Mouse (Mus musculus) thymus, postnatal 36 days (tissue): ENCODE measurements around the gene Foxk1.

Experiments
- DNase-seq, 2 experiments: peaks; one replicate each; pipeline ENCODE4 v3.0.0; 2022; ENCODE audit warnings: mixed read lengths in 2 of 2

Foxk1 gene

DNA sequence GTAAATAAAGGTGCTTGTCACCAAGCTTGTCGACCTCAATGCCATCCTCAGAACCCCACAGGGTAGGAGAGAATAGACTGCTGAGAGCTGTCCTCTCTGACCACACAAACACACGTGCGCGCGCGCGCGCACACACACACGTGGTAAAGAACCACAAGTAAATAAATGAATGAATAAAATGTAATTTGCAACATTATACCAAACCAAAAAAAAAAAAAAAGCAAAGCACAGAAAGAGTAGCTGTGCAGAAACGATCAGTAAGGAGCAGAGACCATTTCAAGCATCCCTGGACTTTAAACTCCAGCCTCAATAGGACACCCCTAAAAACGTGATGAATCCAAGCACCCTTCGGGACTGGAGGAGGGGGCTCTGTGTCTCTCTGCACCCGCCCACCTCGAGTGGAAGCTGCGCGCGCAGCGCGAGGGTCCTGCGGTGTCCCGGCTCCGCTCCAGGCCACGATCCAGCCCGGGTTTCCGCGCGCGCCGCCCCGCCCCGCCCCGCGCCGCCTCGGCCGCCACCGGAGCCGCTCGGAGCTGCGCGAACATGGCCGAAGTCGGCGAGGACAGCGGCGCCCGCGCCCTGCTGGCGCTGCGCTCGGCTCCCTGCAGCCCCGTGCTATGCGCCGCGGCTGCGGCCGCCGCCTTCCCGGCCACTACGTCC lies at the start of gene Foxk1:
TSS of gene Foxk1 (plus strand) at position 517 of the 660 bp plus-strand sequence.
- DNase-seq = peak; percentile 95 to 98

DNA sequence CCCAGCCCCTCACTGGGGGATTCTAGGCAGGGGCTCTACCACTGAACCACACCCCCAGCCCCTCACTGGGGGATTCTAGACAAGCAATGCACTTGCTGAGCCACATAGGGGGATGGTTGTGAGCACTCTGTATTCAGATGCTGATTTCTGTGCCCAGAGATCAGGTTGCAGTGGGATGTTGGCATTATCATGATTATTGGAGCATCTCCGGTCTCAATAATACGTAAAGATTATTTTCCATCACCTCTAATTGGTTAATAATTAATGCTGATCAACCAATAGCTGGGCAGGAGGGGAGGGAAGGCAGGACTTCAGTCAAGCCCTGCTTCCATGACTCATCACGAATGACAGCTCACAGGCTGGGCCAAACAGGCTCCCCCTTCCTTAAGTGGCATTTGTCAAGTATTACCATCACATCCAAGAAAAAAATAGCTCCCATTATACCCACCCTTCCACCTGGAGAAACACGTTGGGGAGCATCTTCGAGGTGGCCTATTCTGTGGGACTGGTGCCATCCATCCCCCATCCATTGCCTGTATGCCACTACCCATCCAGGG lies 48.9 kb upstream of the Foxk1 start:
- no peak for DNase-seq

DNA sequence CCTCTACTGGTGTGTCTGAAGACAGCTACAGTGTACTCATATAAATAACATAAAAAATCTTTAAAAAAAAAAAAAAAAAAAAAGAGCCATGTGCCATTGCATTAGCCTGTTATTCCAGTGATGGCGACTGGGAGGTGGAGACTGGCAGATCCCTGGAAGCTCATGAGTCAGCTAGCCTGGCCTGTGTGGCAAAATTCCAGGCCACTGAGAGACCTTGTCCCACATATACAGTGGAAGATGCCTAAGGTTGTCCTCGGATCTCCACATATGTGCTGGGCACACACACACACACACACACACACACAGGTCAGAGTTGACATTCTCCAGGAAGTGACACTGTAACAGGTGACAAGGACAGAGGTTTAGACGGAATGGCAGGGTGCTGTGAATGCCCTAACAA lies 46.2 kb upstream of the Foxk1 start:
- no peak for DNase-seq

DNA sequence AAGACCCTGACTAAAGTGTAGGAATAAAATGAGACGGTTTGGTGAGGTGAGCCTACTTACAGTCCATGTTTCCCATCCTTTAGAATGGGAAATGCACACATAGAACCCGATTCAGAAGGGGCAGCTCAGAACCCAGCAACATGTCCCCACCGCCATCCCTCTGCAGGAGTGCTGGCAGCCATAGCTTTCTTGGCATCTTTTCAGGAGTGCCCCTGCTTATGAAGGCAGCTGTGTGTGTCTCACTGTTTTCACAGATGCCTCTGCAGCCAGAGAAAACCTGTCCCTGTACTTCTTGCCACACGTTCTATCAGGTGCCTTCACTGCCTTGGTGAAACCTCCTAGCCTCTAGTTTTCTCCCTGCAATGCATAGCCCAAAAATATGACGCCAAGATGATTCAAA lies 40.1 kb upstream of the Foxk1 start:
- DNase-seq = no peak

DNA sequence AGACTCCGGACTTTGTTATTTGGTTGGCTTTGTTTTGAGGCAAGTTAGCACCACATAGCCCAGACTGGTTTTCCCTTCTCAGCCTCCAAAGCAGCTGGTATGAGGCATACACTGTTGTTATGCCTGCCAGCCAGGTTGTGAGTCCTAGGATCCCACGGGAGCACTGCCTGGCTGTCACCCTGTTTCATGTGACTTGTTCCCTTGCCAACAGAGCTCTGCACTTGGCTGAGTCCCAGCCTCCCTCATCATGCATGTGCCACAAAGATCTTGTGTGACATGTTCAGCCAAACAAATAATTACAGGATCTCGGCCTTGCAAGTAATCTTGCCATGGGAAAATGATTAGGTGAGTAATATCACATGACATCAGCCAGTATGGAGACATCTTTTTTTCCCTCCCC lies 38.4 kb upstream of the Foxk1 start:
- no peak for DNase-seq

DNA sequence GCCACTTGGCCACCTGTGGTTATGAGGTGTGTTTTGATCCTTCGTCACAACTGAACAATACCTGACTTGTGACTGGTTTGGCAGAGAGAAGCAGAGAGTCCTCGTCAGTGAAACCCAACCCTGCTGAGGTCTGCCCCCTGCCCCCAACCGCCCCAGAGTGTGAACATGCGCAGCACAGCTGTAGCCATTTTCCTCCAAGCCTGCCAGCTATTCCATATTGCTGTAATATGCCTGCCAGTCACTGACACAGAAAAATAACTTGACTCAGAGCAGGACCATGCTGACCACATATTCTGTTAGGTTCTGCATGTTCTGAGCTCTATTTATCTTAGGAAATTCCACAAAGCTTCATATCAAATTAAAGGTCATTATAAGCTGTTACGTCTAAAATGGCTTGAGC lies 37.2 kb upstream of the Foxk1 start:
- DNase-seq = no peak

DNA sequence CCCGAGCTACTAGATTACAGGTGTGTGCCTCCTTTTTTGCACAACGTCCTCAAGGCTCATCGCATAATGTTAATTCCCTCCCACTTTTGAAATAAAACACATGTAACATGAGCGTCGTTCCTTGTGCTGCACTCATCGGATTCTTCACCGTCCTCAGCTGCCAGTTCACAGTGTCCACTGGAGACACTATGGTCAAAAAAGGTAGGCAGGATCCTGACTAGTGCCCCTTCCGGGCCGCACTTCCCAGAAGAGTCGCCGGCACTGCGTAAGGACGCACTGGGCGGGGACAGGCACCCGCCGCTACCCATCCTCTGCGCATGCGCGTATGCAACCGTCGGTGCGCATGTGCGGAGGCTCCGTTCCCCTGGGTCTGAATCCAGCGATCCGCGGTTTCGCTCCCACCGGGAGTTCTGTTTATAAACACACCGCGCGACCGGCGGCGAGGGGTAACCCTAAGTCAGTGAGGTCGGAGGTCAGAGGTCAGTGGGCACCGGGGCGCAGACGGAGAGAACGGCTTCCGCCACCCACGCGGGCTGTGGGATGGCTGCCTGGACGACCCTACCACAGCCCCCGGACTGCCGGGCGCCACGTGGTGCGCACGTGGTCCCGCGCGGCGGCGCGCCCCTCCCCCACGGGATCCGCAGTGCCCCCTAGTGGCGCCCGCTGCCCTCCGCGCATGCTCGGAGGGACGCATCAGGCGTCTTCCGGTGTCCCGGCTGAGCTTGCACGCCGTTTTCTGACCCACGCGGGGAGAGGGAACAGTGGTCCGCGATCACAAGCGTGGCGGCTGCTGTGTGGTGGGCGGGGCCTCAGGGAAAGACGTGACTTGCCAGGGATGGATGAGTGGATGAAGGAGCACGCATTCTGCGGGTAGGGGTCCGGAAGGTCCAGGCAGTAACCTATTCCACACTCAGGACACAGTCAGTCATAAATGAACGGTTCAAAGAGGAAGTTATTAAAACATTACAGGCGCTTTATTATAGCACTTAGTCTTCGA lies 33.9 kb upstream of the Foxk1 start:
- peak; percentile 97 to 100 for DNase-seq

DNA sequence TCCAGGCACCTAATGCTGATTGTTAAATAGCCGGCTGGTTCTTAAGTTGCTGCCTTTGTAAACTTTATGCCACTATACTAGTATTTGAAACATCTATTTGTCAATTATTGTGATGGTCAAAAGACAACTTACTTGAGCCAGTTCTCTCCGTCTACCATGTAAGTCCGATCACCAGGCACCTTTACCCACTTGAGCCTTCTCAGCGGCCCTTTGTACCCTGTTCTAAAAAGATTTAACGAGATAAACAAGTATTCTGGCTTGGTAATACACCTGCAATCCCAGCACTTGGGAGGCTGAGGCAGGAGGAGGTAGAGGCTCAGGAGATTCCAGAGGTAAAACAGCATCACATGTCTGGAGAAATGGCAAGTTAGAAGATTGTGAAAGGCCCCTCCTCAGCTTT lies 33.2 kb upstream of the Foxk1 start:
- DNase-seq = no peak

DNA sequence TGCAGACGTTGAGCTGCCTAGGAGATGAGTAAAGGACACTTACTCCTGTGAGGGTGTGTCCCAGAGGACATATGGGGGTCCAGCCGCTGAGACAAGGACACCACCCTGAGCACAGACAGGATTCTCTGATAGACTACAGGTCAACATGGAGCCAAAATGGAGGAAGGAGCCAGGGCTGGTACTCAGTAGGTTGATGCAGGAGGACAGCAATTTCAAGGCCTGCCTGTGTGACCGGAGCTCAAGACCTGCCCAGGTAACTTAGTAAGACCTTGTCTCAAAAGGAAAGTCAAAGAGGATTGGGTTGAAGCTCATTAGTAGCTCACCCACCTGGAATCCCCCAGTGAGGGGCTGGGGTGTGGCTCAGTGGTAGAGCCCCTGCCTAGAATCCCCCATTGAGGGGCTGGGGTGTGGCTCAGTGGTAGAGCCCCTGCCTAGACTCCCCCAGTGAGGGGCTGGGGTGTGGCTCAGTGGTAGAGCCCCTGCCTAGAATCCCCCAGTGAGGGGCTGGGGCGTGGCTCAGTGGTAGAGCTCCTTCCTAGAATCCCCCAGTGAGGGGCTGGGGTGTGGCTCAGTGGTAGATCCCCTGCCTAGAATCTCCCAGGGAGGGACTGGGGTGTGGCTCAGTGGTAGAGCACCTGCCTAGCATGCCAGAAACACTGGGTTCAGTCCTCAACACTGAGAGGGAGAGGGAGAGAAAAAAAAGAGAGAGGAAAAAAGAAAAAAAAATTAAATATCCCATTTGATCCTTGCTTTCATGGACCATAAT lies 30.7 kb upstream of the Foxk1 start:
- DNase-seq = no peak

DNA sequence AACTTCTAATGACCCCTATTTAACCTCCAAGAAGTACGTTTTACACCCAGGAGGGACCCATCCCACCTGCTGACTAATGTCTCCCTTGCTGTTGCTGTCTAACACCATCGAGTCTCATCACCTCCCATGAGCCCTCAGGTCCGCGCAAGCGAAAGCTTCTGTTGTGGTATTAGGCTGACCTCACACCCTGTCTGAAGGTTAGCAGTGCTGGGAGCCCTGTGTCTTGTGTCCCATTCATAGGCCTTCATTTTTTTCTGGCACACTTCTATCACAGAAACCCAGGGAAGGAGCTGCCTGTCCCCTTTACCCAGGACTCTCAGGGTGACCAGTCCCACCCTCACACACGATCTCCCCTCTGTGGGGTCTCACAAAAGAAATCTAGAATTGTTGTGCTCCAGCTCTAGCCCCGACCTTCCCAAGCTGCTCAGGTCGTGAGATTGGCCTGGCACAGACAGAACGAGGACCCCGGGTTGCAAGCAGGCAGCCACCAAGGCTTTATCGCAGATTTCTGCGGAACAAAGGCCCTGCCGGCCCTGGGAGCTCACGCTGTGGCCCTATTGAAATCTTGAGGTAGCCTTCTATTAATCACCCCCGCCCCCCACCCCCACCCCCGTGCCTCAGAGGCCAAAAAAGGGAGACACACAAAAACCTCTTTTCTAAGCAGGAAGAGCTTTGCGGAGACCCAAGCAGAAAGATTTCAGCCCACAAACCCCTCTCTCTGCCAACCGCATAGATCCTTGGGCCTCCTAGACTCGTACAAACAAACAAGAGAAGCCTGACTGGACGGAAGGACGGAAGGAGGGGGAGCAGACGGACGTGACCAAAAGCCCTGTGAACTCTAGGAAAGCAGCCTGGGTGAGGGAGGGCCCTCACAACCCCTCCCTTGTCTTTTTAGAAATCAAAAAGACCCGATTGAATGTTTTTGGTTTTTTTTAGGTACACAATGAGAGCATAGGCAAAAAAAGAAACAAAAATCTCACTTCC lies 29.8 kb upstream of the Foxk1 start:
- DNase-seq = peak in 1 of 2 experiments; percentile 5

DNA sequence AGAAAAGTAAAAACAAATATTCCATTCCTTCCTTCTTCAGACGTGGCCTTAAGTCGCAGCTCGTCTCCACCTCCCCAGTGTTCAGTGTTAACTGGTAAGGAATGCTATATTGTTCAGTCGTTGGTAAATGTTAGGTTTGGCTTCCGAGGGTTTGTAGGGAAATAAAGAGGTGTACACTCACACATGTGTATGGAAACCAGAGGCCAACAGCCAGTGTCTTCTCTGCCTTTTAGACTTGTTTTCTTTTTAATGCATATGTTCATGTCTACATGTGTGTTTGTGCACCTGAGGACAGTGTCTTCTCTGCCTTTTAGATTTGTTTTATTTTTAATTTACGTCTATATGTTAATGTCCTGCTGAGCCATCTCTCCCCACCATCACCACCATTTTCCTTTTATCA lies 29.1 kb upstream of the Foxk1 start:
- no peak for DNase-seq

DNA sequence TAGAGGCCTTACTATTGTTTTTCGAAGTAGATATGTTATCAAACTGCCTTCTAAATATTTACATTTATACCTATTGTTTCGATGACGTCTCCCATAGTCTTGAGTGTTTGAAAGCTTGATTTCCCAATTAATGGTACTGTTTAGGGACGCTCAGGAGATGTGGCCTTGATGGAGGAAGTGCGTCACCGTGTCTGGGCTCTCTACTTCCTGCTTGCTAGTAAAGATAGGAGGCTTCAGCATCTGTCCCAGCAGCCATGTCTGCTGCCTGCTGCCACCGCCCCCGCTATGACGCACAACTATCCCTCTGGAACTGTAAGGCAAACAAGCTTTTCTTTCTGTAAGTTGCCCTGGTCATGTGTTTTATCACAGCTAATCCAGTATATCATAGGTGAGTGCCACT lies 27.0 kb upstream of the Foxk1 start:
- DNase-seq = no peak

DNA sequence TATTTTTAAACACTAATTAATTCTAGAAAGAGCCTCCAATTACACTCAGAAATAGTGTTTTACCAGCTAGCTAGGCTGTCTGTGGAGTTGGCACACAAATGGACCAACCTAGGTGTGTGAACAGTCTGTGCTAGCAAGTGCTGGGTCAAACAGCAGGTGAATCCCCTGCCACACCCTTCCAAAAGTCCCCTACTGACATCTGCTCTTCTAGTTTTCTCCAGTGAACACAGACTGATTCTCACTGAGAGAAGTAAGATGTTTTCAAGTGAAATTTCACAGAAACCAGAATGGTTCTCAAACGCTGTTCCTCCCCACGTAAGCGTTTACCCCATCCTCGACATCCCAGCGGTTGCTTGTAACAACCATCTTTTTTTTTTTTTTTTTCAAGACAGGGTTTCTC lies 25.7 kb upstream of the Foxk1 start:
- no peak for DNase-seq

DNA sequence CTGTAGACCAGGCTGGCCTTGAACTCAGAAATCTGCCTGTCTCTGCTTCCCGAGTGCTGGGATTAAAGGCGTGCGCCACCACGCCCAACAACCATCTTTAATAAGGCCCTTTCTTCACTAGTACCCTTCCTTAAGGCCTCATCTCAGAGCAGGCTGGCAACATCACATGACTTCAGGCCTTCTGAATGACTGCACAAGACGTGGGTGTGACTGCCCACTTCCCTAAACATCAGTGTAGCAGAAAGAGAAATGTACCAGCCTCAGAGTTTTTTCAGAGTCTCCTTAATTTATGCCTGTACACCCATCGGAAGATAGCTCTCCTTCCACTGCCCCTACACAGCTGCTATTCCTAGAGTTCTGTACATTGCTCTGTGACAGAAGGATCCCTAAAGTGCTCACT lies 25.2 kb upstream of the Foxk1 start:
- no peak for DNase-seq

DNA sequence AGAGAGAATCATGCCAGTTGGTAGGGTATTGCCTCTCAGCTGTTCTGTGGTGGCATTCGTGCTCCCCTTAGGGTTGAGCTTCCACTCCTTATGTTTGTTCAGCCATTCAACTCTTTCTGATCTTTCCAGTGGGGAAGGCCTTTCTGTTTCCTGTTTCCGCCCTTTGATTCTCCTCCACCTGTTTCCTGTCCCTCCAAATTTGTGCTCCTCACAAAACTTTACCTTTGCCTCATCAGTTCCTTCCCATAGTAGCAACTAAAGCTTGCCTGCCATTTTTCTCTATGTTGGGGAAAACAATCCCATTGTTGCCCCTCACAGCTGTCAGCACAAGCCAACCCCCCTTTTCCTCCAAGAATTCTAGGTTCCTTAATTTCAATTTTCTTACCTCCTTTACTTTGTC lies 23.2 kb upstream of the Foxk1 start:
- no peak for DNase-seq

DNA sequence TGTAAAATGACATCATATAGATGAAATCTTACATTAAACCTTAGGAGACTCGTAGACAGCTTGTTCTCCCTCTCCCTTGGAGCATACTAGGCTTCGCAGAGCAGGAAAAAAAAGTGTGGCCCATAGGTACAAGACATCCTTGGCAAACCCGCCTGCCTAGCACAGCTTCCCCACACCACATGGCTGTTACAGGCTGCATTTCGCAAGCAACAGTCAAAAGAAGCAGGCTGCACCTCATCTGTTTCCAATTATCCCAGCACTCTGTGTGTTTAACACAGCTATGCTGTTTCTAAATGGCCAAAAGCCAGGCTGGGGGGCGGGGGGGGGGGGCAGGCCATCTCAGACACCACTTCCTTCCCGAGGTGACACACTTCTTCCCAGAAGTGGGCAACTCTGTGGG lies 20.8 kb upstream of the Foxk1 start:
- no peak for DNase-seq

DNA sequence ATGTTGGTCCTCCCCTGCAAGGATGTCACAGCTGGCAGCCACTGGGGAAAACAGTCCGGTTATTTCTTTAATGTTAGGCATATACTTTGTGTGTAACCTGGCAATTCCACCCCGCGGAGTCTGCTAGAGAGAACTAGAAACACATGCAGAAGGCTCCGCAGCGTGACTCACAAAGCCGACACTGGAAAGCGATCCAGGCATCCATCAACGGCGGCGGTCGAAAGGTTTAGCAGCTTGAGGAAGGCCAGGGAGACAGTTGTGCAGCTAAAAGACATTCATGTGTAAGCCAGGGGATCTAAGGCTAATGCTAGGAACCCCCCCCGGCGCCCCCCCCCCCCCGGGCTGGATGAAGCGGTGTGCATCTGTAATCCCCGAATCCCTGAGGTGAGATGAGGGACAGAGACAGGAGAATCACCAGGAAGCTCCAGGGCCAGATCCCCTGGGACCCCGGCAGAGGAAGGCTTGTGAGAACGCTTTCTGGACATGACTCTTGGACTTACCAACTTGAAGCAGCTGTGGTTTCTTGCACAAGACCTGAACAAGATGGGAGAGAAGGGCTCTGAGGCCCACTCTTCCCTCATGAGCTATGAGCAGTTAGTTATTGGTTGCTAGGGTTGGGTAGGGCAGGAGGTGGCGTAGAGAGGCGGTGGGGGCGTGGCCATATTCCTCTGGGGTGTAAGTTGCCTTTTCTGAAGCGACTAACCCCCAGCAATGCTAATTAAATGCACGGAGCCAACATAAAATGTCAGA lies 16.2 kb upstream of the Foxk1 start:
- DNase-seq = no peak

DNA sequence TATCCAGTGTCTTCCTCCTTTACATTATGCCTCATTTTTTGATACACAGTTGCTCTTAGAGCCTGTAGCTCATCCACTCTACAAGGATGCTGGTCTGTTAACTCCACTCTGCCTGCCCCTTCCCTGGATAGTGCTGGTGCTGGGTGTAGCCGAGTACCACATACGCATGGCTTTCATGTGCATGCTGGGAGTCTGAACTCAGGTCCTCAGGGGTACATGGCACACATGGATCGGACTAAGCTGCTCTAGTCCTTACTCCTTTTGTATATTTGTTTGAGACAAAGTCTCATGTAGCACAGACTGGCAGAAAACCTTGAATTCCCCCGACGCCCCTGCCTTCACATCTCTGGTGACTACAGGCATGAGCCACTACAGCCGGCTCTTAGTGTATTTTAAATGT lies 15.0 kb upstream of the Foxk1 start:
- DNase-seq = no peak

DNA sequence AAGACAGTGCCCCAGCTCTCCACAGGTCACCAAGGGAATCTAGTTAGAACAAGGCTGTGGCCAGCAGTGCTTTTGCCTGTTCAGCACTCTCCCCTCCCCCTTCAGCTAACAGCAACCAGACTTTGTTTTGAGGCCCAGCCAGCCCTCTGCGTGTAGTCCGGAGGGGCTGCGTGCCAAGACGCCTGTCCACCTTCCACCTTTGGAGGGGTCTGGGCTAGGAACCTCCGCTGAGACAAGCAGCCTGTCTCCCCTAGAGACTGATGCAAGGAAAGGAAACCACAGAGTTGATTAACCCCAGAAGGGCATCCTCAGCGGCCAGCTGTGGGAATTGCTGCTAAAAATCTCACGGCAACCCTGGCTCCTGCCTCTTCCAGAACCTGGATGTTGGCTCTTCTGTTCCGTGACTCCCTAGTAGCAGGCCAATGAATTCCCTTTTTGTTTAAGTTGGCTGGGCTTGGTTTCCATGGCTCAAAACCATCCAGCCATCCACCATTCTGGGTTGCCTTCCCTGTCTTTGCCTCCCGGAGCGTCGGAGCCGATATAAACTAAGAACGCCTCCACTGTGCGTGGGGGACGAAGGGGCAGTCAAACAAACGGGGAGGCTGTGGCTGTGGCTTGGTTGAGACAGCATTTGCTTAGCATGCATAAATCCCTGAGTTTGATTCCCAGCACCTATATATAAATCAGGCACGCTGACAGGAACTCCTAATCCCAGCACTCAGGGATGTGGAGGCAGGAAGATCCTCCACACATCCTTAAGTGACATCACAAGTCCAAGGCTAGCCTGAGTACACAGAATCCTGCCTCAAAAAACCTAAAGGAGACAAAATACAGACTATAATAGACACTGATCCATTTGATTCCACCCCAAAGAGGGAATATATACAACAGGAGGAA lies 14.3 kb upstream of the Foxk1 start:
- no peak for DNase-seq

DNA sequence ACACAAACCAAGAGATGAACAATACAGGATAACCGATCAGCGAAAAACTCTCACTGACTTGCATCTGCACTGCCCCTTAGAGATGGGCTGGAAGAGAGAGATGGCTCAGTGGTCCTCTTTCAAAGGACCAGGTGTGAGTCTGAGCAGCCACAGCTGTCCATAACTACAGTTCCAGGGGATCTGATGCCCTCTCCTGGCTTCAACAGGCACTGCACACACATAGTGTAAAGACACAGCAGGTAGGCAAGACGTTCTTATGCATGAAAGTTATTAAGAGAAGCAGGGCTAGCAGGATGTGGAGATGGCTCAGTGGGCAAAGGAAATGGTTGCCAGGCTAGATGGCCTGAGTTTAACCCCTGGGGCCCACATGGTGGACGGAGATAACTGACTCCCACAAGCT lies 13.6 kb upstream of the Foxk1 start:
- no peak for DNase-seq
